Mouse (Mus musculus): ENCODE data around the gene E2f2. TPM values are rescaled to one million over a fixed set of nuclear protein-coding genes. Genes with fewer than 3 reads are reported as not detected.

Gene E2f2
- total RNA-seq, 2 experiments from 2014 or later, result 6.9 to 11.0 TPM

GRCm38 (mm10) chr4:136144927-136145292 lies 27.3 kb upstream of the E2f2 start:
- DNase-seq, result no peak

- DNase-seq, result no peak
Observed at GRCm38 (mm10) chr4:136145362-136145885, 26.8 kb upstream of the E2f2 start.

DNA sequence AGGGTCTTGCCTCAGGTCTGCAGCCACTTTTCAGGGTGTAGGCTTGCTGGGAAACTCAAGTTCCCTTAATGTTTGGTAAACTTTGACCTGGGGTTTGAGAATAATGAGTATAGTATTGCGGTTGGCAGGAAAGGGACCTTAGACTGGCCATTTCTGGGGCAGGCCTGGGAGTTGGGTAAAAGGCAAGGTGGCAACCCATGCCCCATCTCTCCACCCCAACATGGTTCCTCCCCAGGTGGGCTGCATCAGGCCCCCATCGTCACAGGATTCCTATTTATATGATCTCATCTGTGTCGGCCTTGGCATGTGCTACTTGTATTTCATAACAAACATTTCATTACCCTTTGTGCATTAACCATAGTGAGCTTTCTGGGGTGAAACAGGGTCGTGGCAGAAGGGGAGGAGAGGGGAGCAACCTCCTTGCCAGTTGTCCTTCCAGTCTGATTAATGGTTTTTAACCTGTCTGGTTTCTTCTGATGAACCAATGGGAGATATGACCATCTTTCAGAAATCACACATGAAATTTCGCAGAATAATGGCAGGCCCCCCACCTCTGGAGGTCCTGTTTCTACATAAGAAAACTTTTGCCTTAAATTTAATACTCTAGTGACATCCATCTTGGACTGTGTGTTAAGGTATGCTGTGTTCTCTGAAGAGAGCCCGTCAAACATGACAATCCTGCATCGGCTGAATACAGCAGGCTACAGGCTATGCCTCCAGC lies 26.0 kb upstream of the E2f2 start:
- DNase-seq, result no peak

DNA sequence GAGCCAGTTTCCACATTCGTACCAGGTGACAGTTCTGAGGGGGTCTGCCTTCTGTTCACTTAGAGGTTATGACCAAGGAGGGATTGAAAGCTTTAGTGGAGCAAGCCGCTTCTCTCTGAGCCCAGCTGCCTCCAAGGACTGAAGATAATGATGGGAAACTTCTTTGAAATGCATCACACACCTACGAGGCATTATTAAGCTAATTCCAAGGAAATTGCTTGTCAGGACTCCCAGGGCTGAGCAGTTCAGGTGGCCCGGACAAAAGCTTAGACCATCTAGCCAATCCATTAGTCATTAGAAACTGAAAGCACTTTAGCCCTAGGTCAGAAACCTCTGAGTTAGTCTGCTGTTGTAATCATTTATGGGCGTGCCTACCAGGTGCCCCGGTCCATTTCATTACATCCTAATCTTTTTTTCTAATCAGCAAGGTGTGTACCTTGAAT lies 25.5 kb upstream of the E2f2 start:
- DNase-seq, result no peak

GRCm38 (mm10) chr4:136147436-136148135 lies 24.6 kb upstream of the E2f2 start:
- peak; percentile 85 for DNase-seq

- DNase-seq, result peak; percentile 54
Observed at GRCm38 (mm10) chr4:136148342-136149044, 23.7 kb upstream of the E2f2 start.

GRCm38 (mm10) chr4:136149045-136149379 lies 23.2 kb upstream of the E2f2 start:
- DNase-seq, result no peak

GRCm38 (mm10) chr4:136149734-136150133 lies 22.5 kb upstream of the E2f2 start:
- peak; percentile 70 for DNase-seq

DNA sequence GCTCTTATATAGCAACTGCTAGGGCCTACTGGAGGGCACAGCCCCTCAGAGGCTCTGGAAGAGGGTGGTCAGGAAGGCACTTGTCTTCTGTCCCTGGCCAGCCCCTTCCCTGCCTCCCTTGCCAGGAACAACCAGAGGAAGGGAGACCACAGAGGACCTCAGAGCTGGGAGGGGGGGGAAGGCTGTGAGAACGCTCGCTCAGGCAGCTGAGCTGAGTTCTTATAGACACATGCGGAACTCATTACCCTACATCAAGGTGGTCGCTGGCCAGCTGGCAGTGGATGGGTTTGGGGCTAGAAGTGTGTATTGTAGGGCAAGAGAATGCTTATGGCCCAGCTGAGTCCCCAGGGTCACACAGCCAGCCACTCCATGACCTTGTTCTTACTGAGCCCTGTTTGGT lies 21.6 kb upstream of the E2f2 start:
- DNase-seq, result no peak

- no peak for DNase-seq
Observed at GRCm38 (mm10) chr4:136152821-136153220, 19.4 kb upstream of the E2f2 start.

- no peak for DNase-seq
Observed at GRCm38 (mm10) chr4:136154462-136154861, 17.7 kb upstream of the E2f2 start.

- no peak for DNase-seq
Observed at GRCm38 (mm10) chr4:136158498-136158897, 13.7 kb upstream of the E2f2 start.

GRCm38 (mm10) chr4:136159802-136160397 lies 12.3 kb upstream of the E2f2 start:
- DNase-seq, result peak; percentile 73

GRCm38 (mm10) chr4:136163448-136163847 lies 8.7 kb upstream of the E2f2 start:
- peak; percentile 91 for DNase-seq

DNA sequence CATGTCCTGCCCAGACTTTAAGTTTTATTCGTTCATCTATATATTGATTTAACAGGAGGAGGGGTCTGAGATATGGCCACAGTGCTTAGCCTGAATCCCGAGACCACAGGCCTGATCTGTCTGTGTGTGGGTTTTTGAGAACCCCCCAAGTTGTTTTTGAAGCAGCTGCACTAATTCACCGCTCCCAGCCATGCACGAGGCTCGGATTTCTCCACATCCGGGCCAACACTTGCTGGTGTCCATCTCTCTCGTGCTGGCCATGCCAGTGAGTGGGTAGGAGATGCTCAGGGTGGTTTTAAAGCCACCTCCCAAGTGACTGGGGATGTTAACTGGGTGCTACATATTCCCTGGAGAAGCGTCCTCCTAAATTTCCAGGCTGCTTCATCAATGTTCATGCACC lies 7.2 kb upstream of the E2f2 start:
- peak; percentile 54 for DNase-seq

- DNase-seq, result no peak
Observed at GRCm38 (mm10) chr4:136167701-136168100, 4.5 kb upstream of the E2f2 start.

DNA sequence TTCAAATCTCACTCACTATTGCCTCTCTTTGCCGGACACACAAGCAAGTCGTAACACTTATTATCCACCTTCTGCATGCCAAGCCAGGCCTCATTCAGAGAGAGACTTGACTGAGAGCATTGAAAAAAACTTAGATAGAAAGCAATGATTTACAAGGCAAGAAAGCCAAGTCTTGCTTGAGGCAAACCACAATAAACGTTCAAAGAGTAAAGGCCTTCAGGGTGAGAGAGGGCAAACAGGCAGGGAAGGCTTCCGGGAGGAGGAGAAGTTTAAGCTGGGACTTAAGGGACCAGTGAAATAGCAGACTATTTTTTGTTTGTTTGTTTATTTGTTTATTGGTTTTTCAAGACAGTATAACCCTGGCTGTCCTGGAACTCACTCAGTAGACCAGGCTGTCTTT lies 1.8 kb upstream of the E2f2 start:
- no peak for DNase-seq

- DNase-seq, result no peak
Observed at GRCm38 (mm10) chr4:136171455-136171854, 739 bp upstream of the E2f2 start.

- DNase-seq, result peak; percentile 78
Observed at GRCm38 (mm10) chr4:136172542-136173209, 482 bp downstream of the E2f2 start.

GRCm38 (mm10) chr4:136173210-136173715 lies 1.1 kb downstream of the E2f2 start:
- DNase-seq, result no peak

- DNase-seq, result peak; percentile 63
Observed at GRCm38 (mm10) chr4:136174216-136175193, 2.3 kb downstream of the E2f2 start.

Measured in gastrocnemius, postnatal 10 days (tissue).